Mouse (Mus musculus): ENCODE results near the gene Whrn. TPM values are rescaled to one million over a fixed set of nuclear protein-coding genes. Genes with fewer than 3 reads are reported as not detected.

Gene Whrn
- polyA plus RNA-seq, 1 experiment: not detected

GRCm38 (mm10) chr4:63440262-63440661 is 55.5 kb downstream of the Whrn start:
- no peak for TF ChIP-seq GATA1 (IDR thresholded peaks at IDR 0.05; ENCODE audit: low read length)

- TF ChIP-seq GATA1 (IDR thresholded peaks at IDR 0.05; ENCODE audit: low read length): no peak
Observed at GRCm38 (mm10) chr4:63437968-63438367, 57.8 kb downstream of the Whrn start.

- no peak for TF ChIP-seq GATA1 (IDR thresholded peaks at IDR 0.05; ENCODE audit: low read length)
Observed at GRCm38 (mm10) chr4:63437119-63437815, 58.5 kb downstream of the Whrn start.

GRCm38 (mm10) chr4:63435402-63435801 is 60.4 kb downstream of the Whrn start:
- TF ChIP-seq GATA1 (IDR thresholded peaks at IDR 0.05; ENCODE audit: low read length): no peak

- no peak for TF ChIP-seq GATA1 (IDR thresholded peaks at IDR 0.05; ENCODE audit: low read length)
Observed at GRCm38 (mm10) chr4:63431098-63431497, 64.7 kb downstream of the Whrn start.

- TF ChIP-seq GATA1 (IDR thresholded peaks at IDR 0.05; ENCODE audit: low read length): no peak
Observed at GRCm38 (mm10) chr4:63430357-63430756, 65.4 kb downstream of the Whrn start.

GRCm38 (mm10) chr4:63426308-63426707 is 69.5 kb downstream of the Whrn start:
- TF ChIP-seq GATA1 (IDR thresholded peaks at IDR 0.05; ENCODE audit: low read length): no peak

GRCm38 (mm10) chr4:63423811-63424210 is 72.0 kb downstream of the Whrn start:
- no peak for TF ChIP-seq GATA1 (IDR thresholded peaks at IDR 0.05; ENCODE audit: low read length)

GRCm38 (mm10) chr4:63423231-63423630 is 72.6 kb downstream of the Whrn start:
- no peak for TF ChIP-seq GATA1 (IDR thresholded peaks at IDR 0.05; ENCODE audit: low read length)

- no peak for TF ChIP-seq GATA1 (IDR thresholded peaks at IDR 0.05; ENCODE audit: low read length)
Observed at GRCm38 (mm10) chr4:63420143-63420920, 75.5 kb downstream of the Whrn start.

- no peak for TF ChIP-seq GATA1 (IDR thresholded peaks at IDR 0.05; ENCODE audit: low read length)
Observed at GRCm38 (mm10) chr4:63418270-63418669, 77.5 kb downstream of the Whrn start.

- TF ChIP-seq GATA1 (IDR thresholded peaks at IDR 0.05; ENCODE audit: low read length): no peak
Observed at GRCm38 (mm10) chr4:63417318-63417957, 78.4 kb downstream of the Whrn start.

- no peak for TF ChIP-seq GATA1 (IDR thresholded peaks at IDR 0.05; ENCODE audit: low read length)
Observed at GRCm38 (mm10) chr4:63414951-63415350, 80.8 kb downstream of the Whrn start.

GRCm38 (mm10) chr4:63411222-63411621 is 84.6 kb downstream of the Whrn start:
- TF ChIP-seq GATA1 (IDR thresholded peaks at IDR 0.05; ENCODE audit: low read length): no peak

- TF ChIP-seq GATA1 (IDR thresholded peaks at IDR 0.05; ENCODE audit: low read length): no peak
Observed at GRCm38 (mm10) chr4:63410583-63410934, 85.2 kb downstream of the Whrn start.

GRCm38 (mm10) chr4:63409908-63410582 is 85.7 kb downstream of the Whrn start:
- TF ChIP-seq GATA1 (IDR thresholded peaks at IDR 0.05; ENCODE audit: low read length): no peak
